Mouse (Mus musculus): ENCODE results near the gene Fam219a. TPM values are rescaled to one million over a fixed set of nuclear protein-coding genes. Genes with fewer than 3 reads are reported as not detected.
A peak's percentile ranks its signal among the peaks of the same experiment; 100 is the strongest.

The Fam219a gene
- polyA plus RNA-seq, 1 experiment: 161 TPM

- DNase-seq (ENCODE audit: extremely low spot score in 1 of 2, low spot score in 1 of 2): no peak
Observed at GRCm38 (mm10) chr4:41479456-41479804, 89.9 kb downstream of the Fam219a start.

GRCm38 (mm10) chr4:41478751-41479455, 90.4 kb downstream of the Fam219a start:
- DNase-seq (ENCODE audit: extremely low spot score in 1 of 2, low spot score in 1 of 2): no peak

- no peak for DNase-seq (ENCODE audit: extremely low spot score in 1 of 2, low spot score in 1 of 2)
Observed at GRCm38 (mm10) chr4:41477648-41478160, 91.6 kb downstream of the Fam219a start.

GRCm38 (mm10) chr4:41471384-41471689, 98.0 kb downstream of the Fam219a start:
- DNase-seq (ENCODE audit: extremely low spot score in 1 of 2, low spot score in 1 of 2): no peak

- DNase-seq (ENCODE audit: extremely low spot score in 1 of 2, low spot score in 1 of 2): peak; percentile 71 to 86
Observed at GRCm38 (mm10) chr4:41470684-41471383, 98.5 kb downstream of the Fam219a start.

- DNase-seq (ENCODE audit: extremely low spot score in 1 of 2, low spot score in 1 of 2): no peak
Observed at GRCm38 (mm10) chr4:41470051-41470683, 99.2 kb downstream of the Fam219a start.

GRCm38 (mm10) chr4:41469199-41469598, 100.1 kb downstream of the Fam219a start:
- DNase-seq (ENCODE audit: extremely low spot score in 1 of 2, low spot score in 1 of 2): no peak

GRCm38 (mm10) chr4:41468396-41469080, 100.8 kb downstream of the Fam219a start:
- DNase-seq (ENCODE audit: extremely low spot score in 1 of 2, low spot score in 1 of 2): peak; percentile 31 to 84

Other genes with a start within 250 kb of the Fam219a start
- 46.7 and 54.4 TPM in 2 replicates for gene Ubap1, start 220.5 kb downstream of the Fam219a start, polyA plus RNA-seq (2012; rRNA removed)
- gene Kif24, start 104.7 kb downstream of the Fam219a start, polyA plus RNA-seq (2012; rRNA removed): 0.71 and 0.90 TPM in 2 replicates
- gene Nudt2, start 104.4 kb downstream of the Fam219a start, polyA plus RNA-seq (2012; rRNA removed): 39.5 and 42.0 TPM in 2 replicates
- gene AI464131, start 66.5 kb downstream of the Fam219a start, polyA plus RNA-seq (2012; rRNA removed): 22.6 and 23.6 TPM in 2 replicates
- 10.1 and 10.6 TPM in 2 replicates for gene 1110017D15Rik, start 52.2 kb downstream of the Fam219a start, polyA plus RNA-seq (2012; rRNA removed)
- 11.9 and 13.4 TPM in 2 replicates for gene Dnaic1, start 237 bp upstream of the Fam219a start, polyA plus RNA-seq (2012; rRNA removed)
- gene Enho, start 70.8 kb upstream of the Fam219a start, polyA plus RNA-seq (2012; rRNA removed): 111 and 117 TPM in 2 replicates
- gene Cntfr, start 127.6 kb upstream of the Fam219a start, polyA plus RNA-seq (2012; rRNA removed): 79.4 and 92.6 TPM in 2 replicates
- 37.0 and 38.1 TPM in 2 replicates for gene Il11ra1, start 130.5 kb upstream of the Fam219a start, polyA plus RNA-seq (2012; rRNA removed)
- gene Rpp25l, start 144.0 kb upstream of the Fam219a start, polyA plus RNA-seq (2012; rRNA removed): 30.7 and 32.5 TPM in 2 replicates
- gene Dctn3, start 153.6 kb upstream of the Fam219a start, polyA plus RNA-seq (2012; rRNA removed): 189 and 190 TPM in 2 replicates
- gene Arid3c, start 161.6 kb upstream of the Fam219a start, polyA plus RNA-seq (2012; rRNA removed): 0.12 and 0.17 TPM in 2 replicates
- 196 and 224 TPM in 2 replicates for gene Galt, start 185.7 kb upstream of the Fam219a start, polyA plus RNA-seq (2012; rRNA removed)
- gene Sigmar1, start 186.6 kb upstream of the Fam219a start, polyA plus RNA-seq (2012; rRNA removed): 60.9 TPM in 2 replicates
- gene Ccl27a, start 204.7 kb upstream of the Fam219a start, polyA plus RNA-seq (2012; rRNA removed): 373 and 441 TPM in 2 replicates